Mouse (Mus musculus) common myeloid progenitor, adult 5-6 weeks (primary cell): Measurements from ENCODE around the gene Vwa8. TPM values are rescaled to one million over a fixed set of nuclear protein-coding genes. Genes with fewer than 3 reads are reported as not detected.
"Not testable (repeated sequence)": the region's sequence is repeated elsewhere in the genome, so short reads cannot be mapped to it uniquely, and the experiment has no call there.

ENCODE experiments used
- ATAC-seq: replicated peaks from 2 replicates; pipeline ENCODE4 v1.8.0; 2016; ENCODE audit warnings: low read depth, mild to moderate bottlenecking, moderate TSS enrichment, inconsistent platforms; ENCODE audit not compliant: poor library complexity, severe bottlenecking
- total RNA-seq: library from RNA; stranded (forward); fragments of 200-1000, 187-1606 nt; gene quantifications from 2 replicates; pipeline ENCODE4 v1.2.3, GENCODE M21; 2017

Gene Vwa8
- total RNA-seq, 1 experiment from 2014 or later, result 23.5 TPM

- 0 out of 2 replicates have a peak, but pooled peaks have one; percentile 29 for ATAC-seq
Observed at GRCm38 (mm10) chr14:78955745-78956144, 106.9 kb downstream of the Vwa8 start.

DNA sequence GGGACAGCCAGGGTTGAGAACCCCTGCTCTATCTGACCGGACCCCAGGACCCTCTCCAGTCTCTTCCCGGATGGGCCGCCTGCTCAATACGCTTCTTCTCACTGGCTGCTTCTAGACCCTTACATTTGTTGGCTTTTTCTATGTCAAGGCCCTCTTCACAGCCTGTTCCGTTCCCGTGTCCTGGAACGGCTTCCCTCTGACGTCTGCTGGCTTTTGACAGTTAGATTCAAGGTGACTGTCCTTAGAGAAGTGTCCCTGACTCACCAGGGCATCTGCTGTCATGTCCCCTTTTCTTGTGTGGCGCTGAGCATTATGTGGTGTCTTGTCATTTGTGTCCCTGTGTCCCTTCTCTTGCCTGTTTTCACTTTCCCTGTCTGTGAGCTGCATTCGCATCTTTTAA, 121.8 kb downstream of the Vwa8 start:
- no peak for ATAC-seq

DNA sequence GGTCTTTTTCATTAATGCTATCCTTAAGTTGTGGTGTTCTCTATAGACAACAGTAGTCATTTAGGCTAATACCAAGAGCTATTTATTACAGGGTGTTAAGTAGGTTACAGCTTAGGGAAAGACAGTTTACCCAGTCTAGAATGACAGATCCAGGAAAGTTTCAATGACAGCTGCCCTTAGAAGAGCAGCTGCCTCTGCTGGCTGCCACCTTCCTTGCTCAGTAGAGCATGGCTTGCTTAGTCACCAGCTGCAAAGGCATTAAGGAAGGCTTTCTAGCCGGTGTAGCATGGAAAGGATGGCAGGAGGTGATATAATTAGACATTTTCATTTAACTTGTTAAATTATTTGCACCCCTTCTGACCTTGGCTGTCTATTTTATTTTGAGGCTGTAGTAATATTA, 123.6 kb downstream of the Vwa8 start:
- no peak for ATAC-seq

GRCm38 (mm10) chr14:78983104-78983503, 134.3 kb downstream of the Vwa8 start:
- no peak for ATAC-seq

GRCm38 (mm10) chr14:78984296-78984695, 135.4 kb downstream of the Vwa8 start:
- ATAC-seq, result 0 out of 2 replicates have a peak, but pooled peaks have one; percentile 15

- ATAC-seq, result no peak
Observed at GRCm38 (mm10) chr14:78987543-78987942, 138.7 kb downstream of the Vwa8 start.

- no peak for ATAC-seq
Observed at GRCm38 (mm10) chr14:78992456-78992855, 143.6 kb downstream of the Vwa8 start.

DNA sequence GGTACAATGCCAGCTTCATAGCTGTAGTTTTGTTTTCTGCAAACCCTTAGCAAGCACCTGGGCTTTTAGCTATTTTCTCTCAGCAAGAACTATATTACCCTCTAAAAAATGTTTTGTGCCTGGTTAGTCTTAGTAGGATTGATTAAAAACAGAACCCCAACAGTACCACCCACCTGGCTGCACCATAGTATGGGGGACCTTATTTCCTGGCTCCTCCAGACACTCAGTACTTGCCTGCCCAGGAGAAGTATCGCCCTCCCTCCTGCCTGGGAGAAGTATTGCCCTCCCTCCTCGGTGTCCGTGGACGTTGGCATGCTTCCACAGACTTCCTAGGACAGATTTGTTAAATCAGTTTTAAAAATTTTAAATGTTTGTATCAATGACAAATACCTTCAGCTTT, 144.7 kb downstream of the Vwa8 start:
- no peak for ATAC-seq

DNA sequence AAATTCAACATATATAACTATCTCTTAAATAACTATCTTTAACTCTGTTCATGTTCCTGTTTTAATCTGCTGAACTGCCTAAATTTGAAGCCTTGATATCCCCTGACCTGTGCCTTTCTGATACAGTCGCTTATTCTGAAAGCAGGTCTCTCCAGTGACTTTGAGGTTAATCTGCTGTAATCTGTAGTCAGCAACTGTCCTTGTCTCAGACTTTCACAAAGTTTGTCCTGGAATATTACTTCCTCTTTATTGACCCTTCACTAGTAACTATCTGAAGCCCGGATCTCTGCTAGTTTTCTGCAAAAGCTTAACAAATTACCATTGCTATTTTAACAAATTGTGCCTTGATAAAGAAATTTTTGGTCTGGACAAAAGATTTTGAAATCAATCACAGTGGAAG, 147.5 kb downstream of the Vwa8 start:
- ATAC-seq, result no peak

DNA sequence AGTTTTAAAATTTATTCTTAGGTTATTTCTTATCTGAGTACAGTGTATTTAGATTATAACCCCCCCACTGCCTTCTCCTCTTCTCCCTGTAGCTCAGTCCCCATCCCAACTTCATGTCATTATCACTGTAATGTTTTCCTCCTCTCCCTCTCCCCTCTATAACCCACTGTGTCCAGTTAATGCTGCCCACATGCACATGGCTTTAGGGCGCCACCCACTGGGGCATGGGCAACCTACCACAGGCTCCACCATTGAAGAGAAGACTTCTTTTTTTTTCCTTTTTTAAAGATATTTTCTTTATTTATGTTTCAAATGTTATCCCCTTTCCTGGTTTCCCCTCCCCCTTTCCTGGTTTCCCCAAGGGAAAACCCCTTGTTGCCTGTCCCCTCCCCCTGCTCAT, 154.7 kb downstream of the Vwa8 start:
- no peak for ATAC-seq

DNA sequence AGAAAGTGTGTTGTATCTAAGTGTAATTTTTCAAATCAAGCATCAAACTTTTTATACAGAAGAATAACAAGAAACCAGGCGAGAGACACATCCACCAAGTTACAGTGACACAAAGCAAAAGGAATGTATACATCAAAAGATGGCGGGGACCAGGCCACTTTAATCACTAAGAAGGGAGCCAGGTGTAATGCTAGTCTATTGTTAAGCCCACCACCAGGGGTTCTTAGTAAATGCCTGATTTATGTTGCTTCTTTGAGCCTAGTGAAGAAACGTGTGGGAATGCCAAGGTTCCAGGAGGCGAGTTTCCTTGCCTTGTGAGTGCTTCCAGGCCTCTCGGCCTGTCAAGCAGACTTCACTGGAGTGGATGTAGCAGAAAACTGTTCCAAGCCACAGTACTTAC, 168.9 kb downstream of the Vwa8 start:
- not testable (repeated sequence) for ATAC-seq

DNA sequence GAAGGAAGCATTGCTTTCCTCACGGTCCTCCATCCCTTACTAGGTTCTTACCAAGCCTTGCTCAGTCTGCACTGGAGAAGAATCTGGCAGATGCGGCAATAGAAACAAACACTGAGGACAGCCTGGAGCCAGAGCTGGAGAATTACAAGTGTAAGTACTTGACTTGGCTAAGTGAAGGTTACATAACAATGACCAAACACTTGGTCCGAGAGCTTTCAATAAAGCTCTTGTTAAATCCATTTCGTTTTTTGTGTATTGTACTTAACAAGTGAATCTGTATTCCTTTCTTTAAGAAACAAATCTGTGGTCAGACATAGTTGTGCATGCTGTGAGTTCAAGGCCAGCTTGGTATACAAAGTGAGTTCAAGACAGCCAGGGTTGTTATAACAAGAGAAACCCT, 169.7 kb downstream of the Vwa8 start:
- ATAC-seq, result no peak

DNA sequence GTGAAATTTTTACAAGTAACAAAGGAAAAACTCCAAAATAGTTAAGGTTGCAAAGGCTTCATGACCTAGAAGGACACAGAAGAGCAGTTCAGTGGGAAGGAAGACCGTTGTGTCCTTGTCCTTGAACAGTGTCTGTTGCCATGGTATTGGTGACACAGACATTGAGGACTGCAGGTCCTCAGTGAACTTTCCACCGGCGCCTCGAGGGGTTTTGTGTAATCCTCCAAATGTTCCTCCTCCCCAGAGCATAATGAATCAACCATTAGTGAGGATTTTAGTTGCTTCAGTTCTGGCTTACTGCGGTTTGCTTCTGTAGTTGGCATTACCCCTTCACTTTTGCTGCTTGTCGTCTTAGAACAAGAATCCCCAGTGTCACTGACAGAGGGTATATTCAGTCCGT, 172.9 kb downstream of the Vwa8 start:
- ATAC-seq, result no peak

DNA sequence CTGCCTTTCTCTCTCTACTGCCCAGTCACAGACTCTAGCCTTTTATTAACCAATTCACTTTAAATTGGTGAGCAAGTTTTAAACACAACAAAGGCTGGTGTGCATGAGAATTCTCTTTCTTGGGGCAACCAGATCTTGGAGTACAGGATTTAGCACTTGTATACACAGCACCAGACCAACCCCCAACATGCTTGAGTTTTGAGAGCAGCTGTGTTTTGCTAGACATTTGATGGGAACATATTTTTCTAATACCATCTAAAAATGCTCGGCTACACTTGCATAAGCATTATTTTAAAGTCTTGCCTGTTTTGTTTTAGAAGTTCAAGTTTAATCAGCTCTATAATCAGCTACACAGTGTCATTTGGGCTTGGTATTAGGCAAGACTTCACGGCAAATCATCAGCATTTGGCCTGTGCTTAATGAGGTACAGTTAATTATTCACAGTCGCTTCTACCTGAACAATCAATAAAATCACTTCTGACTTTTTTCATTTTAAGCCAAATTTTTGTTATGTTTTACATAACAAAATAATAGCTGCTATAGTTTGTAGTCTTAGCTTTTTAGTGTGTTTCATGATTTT, 180.2 kb downstream of the Vwa8 start:
- ATAC-seq, result no peak

DNA sequence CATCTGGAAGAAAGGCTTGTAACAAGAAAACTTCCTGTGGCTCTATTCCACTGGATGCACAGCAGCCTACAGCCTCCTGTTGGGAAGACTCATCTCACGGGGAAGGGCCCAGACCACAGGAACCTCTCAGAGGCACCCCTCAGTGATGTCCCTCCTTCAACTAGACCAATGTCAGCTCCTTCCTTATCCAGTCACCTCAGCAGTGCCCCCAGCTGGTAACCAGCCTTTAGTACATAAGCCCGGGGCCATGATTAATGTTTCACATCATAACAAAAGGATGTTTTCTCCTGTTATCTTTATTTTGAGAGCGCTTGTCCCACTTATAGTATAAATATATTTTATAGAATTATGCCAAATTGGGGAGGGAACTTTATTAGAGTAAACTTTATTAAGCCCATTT, 181.9 kb downstream of the Vwa8 start:
- peak; percentile 29; the same call in 1 of the 2 replicates for ATAC-seq

GRCm38 (mm10) chr14:79031230-79031740, 182.4 kb downstream of the Vwa8 start:
- ATAC-seq, result no peak

DNA sequence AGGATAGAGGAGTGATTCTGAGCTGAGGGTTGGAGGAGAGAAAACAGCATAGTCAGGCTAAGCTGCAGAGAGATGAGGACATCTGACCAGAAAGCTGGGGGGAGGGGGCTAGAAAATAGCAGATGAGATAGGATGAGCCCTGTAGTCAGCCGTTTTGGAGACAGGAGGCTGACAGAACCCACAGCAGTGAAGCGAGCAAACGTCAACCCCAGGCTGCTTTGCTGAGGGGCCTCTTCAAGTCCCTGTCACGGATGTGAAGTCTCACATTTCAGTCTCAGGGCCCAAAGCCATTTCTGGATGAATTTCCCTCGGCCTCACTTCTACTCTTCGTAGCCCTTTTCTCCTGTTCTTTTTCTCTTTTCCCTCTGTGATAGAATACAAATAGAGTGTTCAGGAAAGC, 184.5 kb downstream of the Vwa8 start:
- no peak for ATAC-seq

GRCm38 (mm10) chr14:79034511-79034913, 185.7 kb downstream of the Vwa8 start:
- no peak for ATAC-seq

- ATAC-seq, result no peak
Observed at GRCm38 (mm10) chr14:79035575-79035974, 186.7 kb downstream of the Vwa8 start.

DNA sequence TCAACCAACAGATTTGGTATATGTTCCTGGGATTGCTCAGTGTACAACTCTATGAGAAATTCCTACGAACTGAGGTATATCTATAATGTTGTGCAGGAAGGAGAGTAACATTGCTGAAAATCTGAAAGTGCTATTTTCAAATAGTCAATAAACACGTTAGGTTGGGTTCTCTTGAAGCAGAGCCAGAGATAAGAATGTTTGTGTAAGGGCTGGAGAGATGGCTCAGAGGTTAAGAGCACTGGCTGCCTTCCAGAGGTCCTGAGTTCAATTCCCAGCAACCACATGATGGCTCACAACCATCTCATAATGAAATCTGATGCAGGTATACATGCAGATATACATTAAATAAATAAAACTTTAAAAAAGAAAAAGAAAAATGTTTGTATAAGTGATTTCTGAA, 198.3 kb downstream of the Vwa8 start:
- no peak for ATAC-seq

DNA sequence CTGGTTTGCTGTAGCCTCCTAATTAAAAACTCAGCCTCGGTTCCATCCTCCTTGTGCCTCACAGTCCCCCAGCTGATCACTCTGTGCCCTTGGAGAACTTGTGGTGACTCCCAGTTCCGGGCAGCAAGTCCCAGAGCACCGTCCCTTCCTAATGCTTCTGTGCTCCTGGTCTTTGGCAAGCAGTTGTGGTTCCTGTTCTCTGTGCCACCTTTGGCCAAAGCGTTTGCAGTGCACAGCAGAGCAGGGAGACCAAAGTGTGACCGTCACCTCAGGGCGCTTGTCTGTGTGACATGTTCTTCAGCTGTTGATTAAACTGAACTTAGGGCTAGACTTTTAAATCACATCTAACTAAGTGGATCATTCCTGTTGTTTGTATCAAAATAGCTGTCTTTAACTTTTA, 199.1 kb downstream of the Vwa8 start:
- ATAC-seq, result no peak

- no peak for ATAC-seq
Observed at GRCm38 (mm10) chr14:79049544-79049943, 200.7 kb downstream of the Vwa8 start.
